Mouse (Mus musculus): ENCODE data around the gene Gna12. TPM values are rescaled to one million over a fixed set of nuclear protein-coding genes. Genes with fewer than 3 reads are reported as not detected.
A peak's percentile ranks its signal among the peaks of the same experiment; 100 is the strongest.

Gene Gna12
- polyA plus RNA-seq, 1 experiment from 2014 or later: 77.1 TPM

DNA sequence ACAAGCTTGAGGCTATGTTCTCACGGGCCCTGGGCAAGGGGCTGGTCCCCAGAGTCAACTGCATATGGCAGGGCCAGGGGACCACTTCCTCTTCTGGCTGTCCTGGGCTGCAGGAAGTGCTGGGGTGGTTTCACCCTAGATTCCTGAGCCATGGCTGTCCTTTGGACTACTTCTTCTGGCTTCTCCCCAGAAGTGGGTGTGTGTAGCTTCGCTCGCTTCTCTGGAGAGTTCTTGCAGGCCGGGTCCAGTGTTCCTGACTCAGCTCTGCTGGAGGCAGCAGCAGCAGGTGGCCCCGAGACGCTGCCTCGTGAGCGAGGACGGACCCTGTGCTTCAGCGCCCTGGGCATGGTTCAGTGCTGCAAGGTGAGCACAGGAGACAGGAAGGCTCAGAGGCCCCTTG, 81.8 kb downstream of the Gna12 start:
- Histone ChIP-seq H3K9ac (no peak overlapping the region), H3K27ac (ENCODE audit: low read depth) (no peak overlapping the region), H3K4me3 (ENCODE audit: low read depth, low read length) (no peak overlapping the region), H3K4me2 (no peak overlapping the region), H3K27me3 (ENCODE audit: insufficient read depth, low read length) (no peaks in the 10 kb centered on the region), H3K4me1 (ENCODE audit: insufficient read depth) (no peaks in the 10 kb centered on the region), H3K36me3 (ENCODE audit: insufficient read depth) (no peaks in the 10 kb centered on the region), H3K9me3 (ENCODE audit: low read depth, low read length) (no peaks in the 10 kb centered on the region)
- DNase-seq (no peak), ATAC-seq (ENCODE audit: insufficient read depth) (no peak)
- no peak for TF ChIP-seq CTCF (IDR thresholded peaks at IDR 0.05; ENCODE audit: low read depth)
- 84% methylated on average over 10 of the region's 10 CpGs for WGBS

DNA sequence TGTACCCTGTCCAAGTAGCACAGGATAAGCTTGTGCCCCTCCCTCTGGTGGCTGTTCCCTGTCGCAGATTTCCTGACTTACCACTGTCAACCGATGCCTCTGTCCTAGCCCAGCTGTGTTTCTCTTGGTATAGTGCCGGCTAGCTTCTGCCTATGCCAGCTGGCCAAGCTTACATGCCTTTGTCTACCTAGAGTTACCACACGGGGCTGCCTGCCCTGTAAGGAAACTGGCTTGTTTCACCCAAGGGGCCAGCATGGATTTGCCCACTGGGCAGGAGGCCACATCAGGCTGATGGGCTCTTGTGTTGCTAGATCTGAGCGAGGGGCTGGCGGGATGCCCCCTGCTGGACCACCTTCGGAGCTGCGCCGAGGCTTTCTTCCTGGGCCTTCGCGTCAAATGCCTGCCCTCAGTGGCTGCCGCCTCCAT, 86.5 kb downstream of the Gna12 start:
- Histone ChIP-seq H3K36me3 (ENCODE audit: insufficient read depth) (no peaks in the 10 kb centered on the region), H3K27me3 (ENCODE audit: insufficient read depth, low read length) (no peaks in the 10 kb centered on the region), H3K27ac (ENCODE audit: low read depth) (no peak overlapping the region), H3K9ac (no peak overlapping the region), H3K4me3 (ENCODE audit: low read depth, low read length) (no peak overlapping the region), H3K9me3 (ENCODE audit: low read depth, low read length) (no peaks in the 10 kb centered on the region), H3K4me2 (no peak overlapping the region), H3K4me1 (ENCODE audit: insufficient read depth) (no peaks in the 10 kb centered on the region)
- no peak for ATAC-seq (ENCODE audit: insufficient read depth)
- TF ChIP-seq CTCF (IDR thresholded peaks at IDR 0.05; ENCODE audit: low read depth): peak; percentile 45; the same call in 1 of the 2 replicates
- DNase-seq: peak; percentile 16
- 28% methylated on average over 12 of the region's 12 CpGs for WGBS

DNA sequence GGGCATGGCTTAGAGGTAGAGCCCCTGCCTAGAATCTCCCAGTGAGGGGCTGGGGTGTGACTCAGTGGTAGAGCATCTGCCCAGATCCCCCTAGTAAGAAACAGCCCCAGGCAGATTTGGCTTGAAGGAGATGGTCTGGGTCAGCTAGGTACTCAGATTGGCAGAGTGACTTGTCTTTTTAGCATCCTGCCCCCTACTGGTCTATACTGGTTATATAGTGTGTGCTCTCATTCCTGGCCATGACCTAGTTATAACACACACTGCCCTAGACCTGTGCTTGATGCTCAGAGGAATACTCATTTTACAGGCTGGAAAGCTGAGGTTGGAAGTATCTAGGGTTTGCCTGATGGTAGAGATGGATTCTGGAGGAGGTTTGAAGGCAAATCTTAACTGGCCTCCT, 88.4 kb downstream of the Gna12 start:
- no peak for ATAC-seq (ENCODE audit: insufficient read depth)
- DNase-seq: peak; percentile 17
- H3K27me3 ChIP-seq (ENCODE audit: insufficient read depth, low read length): no peaks in the 10 kb centered on the region
- no peaks in the 10 kb centered on the region for H3K4me1 ChIP-seq (ENCODE audit: insufficient read depth)
- no peak overlapping the region for H3K27ac ChIP-seq (ENCODE audit: low read depth)
- H3K4me2 ChIP-seq: no peak overlapping the region
- H3K9ac ChIP-seq: no peak overlapping the region
- H3K9me3 ChIP-seq (ENCODE audit: low read depth, low read length): no peaks in the 10 kb centered on the region
- TF ChIP-seq CTCF (IDR thresholded peaks at IDR 0.05; ENCODE audit: low read depth): peak; percentile 51
- H3K36me3 ChIP-seq (ENCODE audit: insufficient read depth): no peaks in the 10 kb centered on the region
- H3K4me3 ChIP-seq (ENCODE audit: low read depth, low read length): no peak overlapping the region

DNA sequence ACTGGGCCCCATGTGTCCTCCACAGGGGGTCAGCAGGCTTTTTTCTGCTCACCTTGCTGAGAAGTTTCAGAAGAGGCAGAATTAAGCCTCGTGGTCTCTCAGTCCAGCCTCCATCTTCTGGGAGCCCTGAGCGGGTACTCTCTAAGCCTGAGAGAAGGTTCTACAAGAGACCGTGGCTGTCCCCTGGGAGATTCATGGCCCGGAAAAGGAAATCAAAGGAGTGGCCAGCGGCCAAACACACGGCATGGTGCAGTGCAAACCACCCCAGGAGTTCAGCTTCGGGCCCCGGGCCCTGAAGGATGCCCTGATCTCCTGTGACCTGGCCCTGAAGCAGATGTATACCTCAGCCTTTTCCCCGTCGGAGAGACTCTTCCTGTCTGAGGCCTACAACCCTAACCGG, 89.2 kb downstream of the Gna12 start:
- no peak for DNase-seq
- Histone ChIP-seq H3K4me2 (no peak overlapping the region), H3K36me3 (ENCODE audit: insufficient read depth) (no peaks in the 10 kb centered on the region), H3K4me1 (ENCODE audit: insufficient read depth) (no peaks in the 10 kb centered on the region), H3K9me3 (ENCODE audit: low read depth, low read length) (no peaks in the 10 kb centered on the region), H3K27me3 (ENCODE audit: insufficient read depth, low read length) (peaks cover 6% of the 10 kb centered on the region; the same call in 1 of the 2 replicates), H3K27ac (ENCODE audit: low read depth) (no peak overlapping the region), H3K9ac (no peak overlapping the region), H3K4me3 (ENCODE audit: low read depth, low read length) (no peak overlapping the region)
- no peak for ATAC-seq (ENCODE audit: insufficient read depth)
- 62% methylated on average over 11 of the region's 11 CpGs for WGBS
- TF ChIP-seq CTCF (IDR thresholded peaks at IDR 0.05; ENCODE audit: low read depth): no peak

DNA sequence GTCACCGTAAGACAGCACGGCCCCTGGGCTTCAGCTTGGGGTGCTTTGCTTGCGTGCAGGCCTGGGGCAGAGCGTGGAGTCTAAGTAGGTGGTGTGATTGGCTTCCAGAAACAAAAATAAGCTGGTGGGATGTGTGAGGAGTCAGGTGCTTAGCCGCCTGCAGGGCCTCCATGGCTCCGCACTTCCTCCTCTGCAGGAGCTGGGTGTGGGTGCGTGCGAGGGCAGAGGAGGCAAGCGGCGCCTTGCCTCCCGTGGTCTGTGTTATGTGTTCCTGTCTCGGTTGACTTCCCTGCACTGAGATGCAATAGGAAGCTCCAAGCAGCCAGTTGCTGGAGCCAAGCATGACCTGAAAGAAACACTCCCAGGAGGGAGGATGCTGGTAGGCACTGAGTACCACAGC, 90.4 kb downstream of the Gna12 start:
- Histone ChIP-seq H3K9me3 (ENCODE audit: low read depth, low read length) (no peaks in the 10 kb centered on the region), H3K27ac (ENCODE audit: low read depth) (no peak overlapping the region), H3K27me3 (ENCODE audit: insufficient read depth, low read length) (peaks cover 15% of the 10 kb centered on the region), H3K4me3 (ENCODE audit: low read depth, low read length) (no peak overlapping the region), H3K4me1 (ENCODE audit: insufficient read depth) (no peaks in the 10 kb centered on the region), H3K9ac (no peak overlapping the region), H3K4me2 (no peak overlapping the region), H3K36me3 (ENCODE audit: insufficient read depth) (no peaks in the 10 kb centered on the region)
- no peak for ATAC-seq (ENCODE audit: insufficient read depth)
- TF ChIP-seq CTCF (IDR thresholded peaks at IDR 0.05; ENCODE audit: low read depth): no peak
- no peak for DNase-seq
- 78% methylated on average over 12 of the region's 12 CpGs for WGBS

DNA sequence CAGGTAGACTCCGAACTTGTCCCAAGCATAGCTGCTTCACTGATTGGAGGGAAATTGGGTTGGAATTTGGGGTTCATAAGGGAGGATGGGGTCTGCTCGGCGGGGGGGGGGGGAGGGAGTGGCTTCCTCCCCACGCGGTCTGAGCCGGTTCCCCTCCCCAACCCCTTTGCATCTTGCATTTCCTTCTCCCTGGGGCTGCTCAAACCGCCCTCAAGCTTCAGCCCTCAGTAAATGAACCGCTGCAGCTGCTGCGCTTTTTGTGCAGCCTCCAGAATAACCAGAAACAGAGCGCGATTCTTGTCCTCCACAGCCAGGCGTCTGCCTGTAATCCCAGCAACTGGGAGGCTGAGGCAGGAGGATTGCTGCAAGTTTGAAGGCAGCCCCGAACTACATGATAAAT, 94.1 kb downstream of the Gna12 start:
- DNase-seq: peak; percentile 11
- Histone ChIP-seq H3K4me3 (ENCODE audit: low read depth, low read length) (no peak overlapping the region), H3K36me3 (ENCODE audit: insufficient read depth) (no peaks in the 10 kb centered on the region), H3K4me2 (peak overlapping the region; percentile 63), H3K27ac (ENCODE audit: low read depth) (no peak overlapping the region), H3K9ac (no peak overlapping the region), H3K4me1 (ENCODE audit: insufficient read depth) (no peaks in the 10 kb centered on the region), H3K9me3 (ENCODE audit: low read depth, low read length) (no peaks in the 10 kb centered on the region), H3K27me3 (ENCODE audit: insufficient read depth, low read length) (peaks cover 18% of the 10 kb centered on the region)
- WGBS: 17% methylated on average over 13 of the region's 13 CpGs
- ATAC-seq (ENCODE audit: insufficient read depth): no peak
- TF ChIP-seq CTCF (IDR thresholded peaks at IDR 0.05; ENCODE audit: low read depth): no peak

DNA sequence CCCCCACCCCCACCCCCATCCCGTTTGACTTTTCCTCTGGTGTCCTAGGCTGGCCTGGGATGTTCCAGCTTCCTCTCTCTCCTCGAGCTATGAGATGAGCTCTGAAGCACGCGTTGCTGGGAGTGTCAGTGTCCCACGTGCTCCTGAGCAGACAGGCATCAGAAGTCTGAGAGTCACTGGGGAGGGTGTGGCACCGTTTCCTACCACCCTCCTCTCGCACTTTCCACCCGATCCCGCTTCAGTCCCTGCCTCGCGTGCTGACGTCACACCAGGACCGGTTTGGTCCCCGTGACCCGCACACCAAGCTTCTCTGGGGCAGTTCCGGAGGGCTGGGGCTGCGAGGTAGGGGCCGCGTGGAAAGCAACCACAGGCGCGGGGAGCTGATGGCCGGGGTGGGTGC, 94.9 kb downstream of the Gna12 start:
- H3K9ac ChIP-seq: peak overlapping the region; percentile 44
- H3K36me3 ChIP-seq (ENCODE audit: insufficient read depth): no peaks in the 10 kb centered on the region
- ATAC-seq (ENCODE audit: insufficient read depth) (peak; percentile 53), DNase-seq (peak; percentile 46)
- TF ChIP-seq CTCF (IDR thresholded peaks at IDR 0.05; ENCODE audit: low read depth): no peak
- H3K27ac ChIP-seq (ENCODE audit: low read depth): no peak overlapping the region
- peaks cover 18% of the 10 kb centered on the region for H3K27me3 ChIP-seq (ENCODE audit: insufficient read depth, low read length)
- H3K4me1 ChIP-seq (ENCODE audit: insufficient read depth): no peaks in the 10 kb centered on the region
- H3K4me3 ChIP-seq (ENCODE audit: low read depth, low read length): peak overlapping the region; percentile 34
- WGBS: 2% methylated on average over 22 of the region's 22 CpGs
- H3K4me2 ChIP-seq: peak overlapping the region; percentile 63
- H3K9me3 ChIP-seq (ENCODE audit: low read depth, low read length): no peaks in the 10 kb centered on the region

DNA sequence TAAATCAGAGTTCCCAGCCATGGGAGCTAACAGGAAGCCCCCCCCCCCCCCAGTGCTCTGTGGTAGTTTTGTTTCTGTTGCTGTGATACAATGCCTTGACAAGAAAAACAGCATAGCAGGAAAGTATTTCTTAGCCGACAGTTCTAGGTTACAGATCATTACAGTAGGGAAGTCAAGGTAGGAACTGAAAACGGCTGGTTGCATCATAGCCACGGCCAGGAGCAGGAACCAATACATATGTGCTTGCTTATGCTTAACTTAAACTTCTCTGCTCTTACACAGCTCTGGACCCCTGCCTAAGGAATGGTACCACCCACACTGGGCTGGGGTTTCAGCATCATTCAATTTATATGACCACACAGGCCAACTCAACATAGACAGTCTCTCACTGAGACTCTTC, 96.9 kb downstream of the Gna12 start:
- H3K4me2 ChIP-seq: no peak overlapping the region
- WGBS: 66% methylated on average over 3 of the region's 3 CpGs
- H3K27ac ChIP-seq (ENCODE audit: low read depth): no peak overlapping the region
- ATAC-seq (ENCODE audit: insufficient read depth) (no peak), DNase-seq (no peak)
- no peaks in the 10 kb centered on the region for H3K36me3 ChIP-seq (ENCODE audit: insufficient read depth)
- H3K27me3 ChIP-seq (ENCODE audit: insufficient read depth, low read length): peaks cover 18% of the 10 kb centered on the region
- no peak overlapping the region for H3K9ac ChIP-seq
- no peaks in the 10 kb centered on the region for H3K9me3 ChIP-seq (ENCODE audit: low read depth, low read length)
- no peak for TF ChIP-seq CTCF (IDR thresholded peaks at IDR 0.05; ENCODE audit: low read depth)
- H3K4me1 ChIP-seq (ENCODE audit: insufficient read depth): no peaks in the 10 kb centered on the region
- no peak overlapping the region for H3K4me3 ChIP-seq (ENCODE audit: low read depth, low read length)
